Mouse (Mus musculus) lung, postnatal 0 days (tissue): ENCODE data around the gene St6galnac4.

ENCODE experiments used
- CTCF ChIP-seq: IDR thresholded peaks from 2 replicates; pipeline ENCODE4 v1.5.1; 2016; ENCODE audit warnings: antibody characterized with exemption, mild to moderate bottlenecking
- EP300 ChIP-seq: IDR thresholded peaks from 2 replicates; pipeline ENCODE4 v1.6.1; 2016; ENCODE audit warnings: antibody characterized with exemption, mild to moderate bottlenecking, control low read depth

DNA sequence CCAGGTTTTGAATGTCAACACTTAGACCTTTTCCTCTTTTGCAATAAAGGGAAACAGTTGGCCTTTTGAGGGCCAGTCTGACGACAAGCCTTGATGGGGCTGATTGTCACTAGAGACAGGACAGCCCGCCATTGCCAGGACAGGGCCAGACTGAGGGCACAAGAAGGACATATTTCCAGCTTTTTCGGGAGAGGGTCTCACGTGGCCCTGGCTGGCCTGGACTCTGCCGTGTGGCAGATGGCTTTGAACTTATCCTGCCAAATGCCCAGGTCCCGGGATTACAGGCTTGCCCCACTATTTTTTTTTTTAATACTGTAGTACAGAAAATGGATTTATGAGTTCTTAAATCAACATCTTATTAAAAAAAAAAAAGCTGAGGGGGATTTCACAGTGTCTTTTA is 4.4 kb downstream of the St6galnac4 start:
- TF ChIP-seq CTCF (no peak), EP300 (no peak)
